9 mouse cellular contexts compared by ENCODE assay signal in genomic region chr9:121337216-121337937, GRCm38 (mm10). TPM values are rescaled to one million over a fixed set of nuclear protein-coding genes. Genes with fewer than 3 reads are reported as not detected.
A peak's percentile ranks its signal among the peaks of the same experiment; 100 is the strongest.
DNase-seq lines count a peak whose midpoint lies in the region; ATAC-seq and TF ChIP-seq lines count a peak whose summit lies in the region.
"Had no signal": no experiment of that assay in that cellular context is flagged by ENCODE, and none has a peak within 500 bp of the region (broad histone marks: within the 10 kb centered on the region; RNA-seq: fewer than 3 reads in every experiment).

No protein-coding gene starts in this region.

- H3K4me3 ChIP-seq in brown adipose tissue, adult 24 weeks (ENCODE audit: insufficient read depth, low read depth, low read length): no peak overlapping the region
- H3K4me3 ChIP-seq in heart, embryonic 13.5 days: no peak overlapping the region
- no peak overlapping the region for H3K4me3 ChIP-seq in limb, embryonic 14.5 days (replicated peaks; ENCODE audit: low read length)
- no peak overlapping the region for H3K4me3 ChIP-seq in small intestine, adult 2 months (ENCODE audit: low read depth, low read length)

- peak; percentile 96 for DNase-seq in 3T3-L1 (ENCODE audit: low read depth, low spot score)
- DNase-seq in limb, embryonic 14.5 days (ENCODE audit: low spot score): peak; percentile 75
- no peak for DNase-seq in adrenal gland, postnatal 4 days (ENCODE audit: low spot score in 2 of 2)
- DNase-seq in B cell, adult 2 months: no peak
- DNase-seq in spleen, adult 12 weeks (ENCODE audit: low spot score): no peak

- no peak for ATAC-seq in heart, embryonic 13.5 days (ENCODE audit: extremely low read depth, insufficient number of reproducible peaks, low FRiP score, low TSS enrichment)
- ATAC-seq in limb, embryonic 14.5 days (ENCODE audit: low FRiP score, low read depth): peak; percentile 38; the same call in 1 of the 2 replicates

- 47% methylated on average over 9 of the region's 9 CpGs for WGBS in heart, embryonic 13.5 days
- WGBS in limb, embryonic 14.5 days: 53% methylated on average over 9 of the region's 9 CpGs
- 26% methylated on average over 9 of the region's 9 CpGs for WGBS in small intestine, adult 2 months

- H3K27ac ChIP-seq in brown adipose tissue, adult 24 weeks (replicated peaks; ENCODE audit: low read depth, low read length): peak overlapping the region; percentile 79
- peak overlapping the region; percentile 97 for H3K27ac ChIP-seq in heart, embryonic 13.5 days (replicated peaks)
- peak overlapping the region; percentile 72 for H3K27ac ChIP-seq in limb, embryonic 14.5 days (replicated peaks; ENCODE audit: low read depth, low read length)
- H3K27ac ChIP-seq in small intestine, adult 2 months (ENCODE audit: insufficient read depth, low read depth, low read length): peak overlapping the region; percentile 90
- H3K27ac ChIP-seq: liver, embryonic 14.5 days had no signal

- TF ChIP-seq POLR2A in limb, embryonic 14.5 days (IDR thresholded peaks at IDR 0.05; ENCODE audit: borderline replicate concordance, extremely low read depth, insufficient read depth, insufficient read length): no peak
- no peak for TF ChIP-seq POLR2A in small intestine, adult 2 months (IDR thresholded peaks at IDR 0.05; ENCODE audit: low read depth, low read length)

- H3K27me3 ChIP-seq in heart, embryonic 13.5 days (replicated peaks): no peaks in the 10 kb centered on the region
- H3K27me3 ChIP-seq in limb, embryonic 14.5 days (ENCODE audit: control insufficient read depth, insufficient read depth, low read length): no peaks in the 10 kb centered on the region
- H3K27me3 ChIP-seq in small intestine, adult 2 months (ENCODE audit: control insufficient read depth, insufficient read depth, low read length): no peaks in the 10 kb centered on the region

- peak overlapping the region; percentile 65 for H3K9ac ChIP-seq in heart, embryonic 13.5 days
- H3K9ac ChIP-seq in limb, embryonic 14.5 days (ENCODE audit: low read depth, low read length, severe bottlenecking): no peak overlapping the region
- H3K9ac ChIP-seq: liver, embryonic 14.5 days had no signal

- peaks cover 55% of the 10 kb centered on the region for H3K4me1 ChIP-seq in brown adipose tissue, adult 24 weeks (ENCODE audit: control insufficient read depth, insufficient read depth, insufficient read length, low read length)
- H3K4me1 ChIP-seq in heart, embryonic 13.5 days: peaks cover 76% of the 10 kb centered on the region
- H3K4me1 ChIP-seq in limb, embryonic 14.5 days (ENCODE audit: control insufficient read depth, insufficient read depth, low read length): peaks cover 46% of the 10 kb centered on the region
- peaks cover 59% of the 10 kb centered on the region for H3K4me1 ChIP-seq in small intestine, adult 2 months (ENCODE audit: control insufficient read depth, insufficient read depth, insufficient read length, low read length)

- H3K9me3 ChIP-seq in heart, embryonic 13.5 days: no peaks in the 10 kb centered on the region
- H3K9me3 ChIP-seq in limb, embryonic 14.5 days (ENCODE audit: control insufficient read depth, low read length): no peaks in the 10 kb centered on the region

- TF ChIP-seq CTCF in small intestine, adult 2 months (IDR thresholded peaks at IDR 0.05; ENCODE audit: extremely low read depth, insufficient read length, insufficient replicate concordance, low read depth, low read length): no peak

- H3K4me2 ChIP-seq in heart, embryonic 13.5 days: peak overlapping the region; percentile 25
- H3K4me2 ChIP-seq in limb, embryonic 14.5 days (replicated peaks; ENCODE audit: low read depth, low read length, severe bottlenecking): no peak overlapping the region

- H3K36me3 ChIP-seq in heart, embryonic 13.5 days: 0 out of 2 replicates have a peak, but pooled peaks cover 11% of the 10 kb centered on the region
- H3K36me3 ChIP-seq in limb, embryonic 14.5 days (ENCODE audit: control insufficient read depth, insufficient read depth, low read length): no peaks in the 10 kb centered on the region
- peaks cover 3% of the 10 kb centered on the region; the same call in 1 of the 2 replicates for H3K36me3 ChIP-seq in small intestine, adult 2 months (ENCODE audit: control insufficient read depth, insufficient read depth, low read length)

RNA-seq across cellular contexts. Expression of gene Trak1, which starts 40.1 kb away (rescaled TPM):
- polyA plus RNA-seq in brown adipose tissue, adult 24 weeks (2012; ENCODE audit: insufficient read depth, insufficient read length, missing spikeins): 64.3 and 66.0 TPM in 2 replicates
- polyA plus RNA-seq in heart, embryonic 13.5 days (2015; fragmentation: Nextera tagmentation; extraction: Ambion mirVana): 30.4 and 32.2 TPM in 2 replicates
- polyA plus RNA-seq in limb, embryonic 14.5 days (2012; rRNA removed): 31.2 and 37.5 TPM in 2 replicates
- polyA plus RNA-seq in limb, embryonic 14.5 days (2014; fragmentation: Nextera tagmentation; extraction: Ambion mirVana): 20.0 and 20.8 TPM in 2 replicates
- polyA plus RNA-seq in small intestine, adult 2 months (2012; rRNA removed): 55.4 and 99.8 TPM in 2 replicates
- total RNA-seq in adrenal gland, postnatal 4 days (2021): 10 to 100 TPM; 76.0 to 83.4 TPM

Comparison
In these comparisons a context has a peak if more than half of its experiments do, and no peak if none do; other contexts are left out.
1. DNase-seq: peak in 3T3-L1 (single experiment) and limb, embryonic 14.5 days (single experiment); none in adrenal gland, postnatal 4 days (0 of 2), B cell, adult 2 months (0 of 2) and spleen, adult 12 weeks (single experiment).
2. Peak in every context shown above with its lines, with median percentiles within 50 percentile points of each other: H3K27ac ChIP-seq.